Mouse (Mus musculus) cerebellum, adult 11 months (tissue): ENCODE data around the gene Fgd6.

Source experiments
- DNase-seq: peaks from one replicate; pipeline ENCODE4 v3.0.0; 2022

The Fgd6 gene

DNA sequence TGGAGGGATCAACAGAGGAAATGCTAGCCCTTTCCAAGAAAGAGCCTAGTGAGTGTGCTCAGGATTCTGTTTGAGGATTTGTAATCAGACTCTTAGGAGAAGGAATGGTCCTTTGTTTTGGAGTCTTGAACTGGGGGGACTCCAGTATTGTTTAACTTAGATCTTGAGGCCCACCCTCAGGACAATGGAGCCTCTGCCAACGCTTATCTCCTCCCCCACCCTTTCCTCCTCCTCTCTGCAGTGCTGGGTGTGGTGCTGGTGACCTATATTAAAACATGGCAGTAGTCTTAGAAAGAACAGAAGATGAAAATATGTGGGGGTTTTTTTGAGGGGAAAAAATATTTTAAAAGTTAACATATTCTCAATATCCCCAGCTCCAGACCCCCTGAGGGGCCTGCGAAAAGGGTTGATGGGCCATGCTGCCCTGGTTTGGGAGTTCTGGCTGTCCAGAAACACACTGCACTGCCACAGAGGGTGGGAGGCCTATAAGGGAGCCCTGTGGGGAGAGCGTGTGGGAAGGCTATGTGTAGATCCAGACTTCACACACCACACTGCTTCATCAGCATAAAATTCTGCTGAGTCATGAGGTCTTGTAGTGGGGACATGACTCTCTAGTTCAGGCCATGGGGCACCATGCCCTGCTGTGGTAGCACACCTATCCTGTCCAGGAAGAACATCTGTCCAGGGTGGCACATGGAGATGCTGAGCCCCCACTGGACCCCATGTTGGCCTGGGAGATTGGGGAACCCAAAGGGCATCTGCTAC, 61.5 kb downstream of the Fgd6 start:
- DNase-seq: no peak

DNA sequence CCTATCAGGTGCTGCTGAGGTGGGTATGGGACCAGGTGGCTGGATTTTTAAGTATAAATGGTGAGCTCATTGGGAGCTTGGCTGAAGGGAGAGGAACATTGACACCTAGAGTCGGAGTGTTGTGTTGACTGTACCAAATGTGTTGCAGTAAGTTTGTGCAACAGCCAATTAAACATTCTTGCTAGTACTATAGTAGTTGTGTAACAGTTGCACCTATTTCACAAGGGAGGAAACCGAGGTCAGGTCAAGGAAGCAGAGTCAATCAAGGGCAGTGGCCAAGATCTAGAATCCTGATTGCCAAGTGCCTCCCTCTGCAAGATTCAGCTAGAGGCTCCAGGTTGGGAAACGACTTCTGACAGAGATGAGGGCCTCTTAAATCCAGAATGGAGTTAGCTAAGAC, 62.3 kb downstream of the Fgd6 start:
- no peak for DNase-seq

GRCm38 (mm10) chr10:94105498-94105897, 69.7 kb downstream of the Fgd6 start:
- no peak for DNase-seq

- no peak for DNase-seq
Observed at GRCm38 (mm10) chr10:94107168-94107567, 71.4 kb downstream of the Fgd6 start.

DNA sequence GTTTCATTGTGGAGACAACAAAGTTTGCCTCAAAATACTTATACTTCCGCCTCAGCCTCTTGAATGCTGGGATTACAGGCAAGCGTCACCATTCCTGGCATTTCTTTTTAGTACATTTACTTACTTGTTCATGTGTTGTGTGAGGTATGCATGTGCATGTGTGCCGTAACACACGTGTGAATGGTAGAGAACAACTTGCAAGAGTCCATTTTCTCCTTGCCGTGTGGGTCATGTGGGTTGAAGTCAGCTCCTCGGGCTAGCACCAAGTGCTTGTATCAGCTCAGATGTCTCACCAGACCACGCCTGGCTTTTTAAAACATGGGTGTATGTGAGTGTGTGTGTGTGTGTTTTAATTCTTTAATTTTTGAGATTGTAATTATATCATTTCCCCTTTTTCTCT, 71.8 kb downstream of the Fgd6 start:
- no peak for DNase-seq

DNA sequence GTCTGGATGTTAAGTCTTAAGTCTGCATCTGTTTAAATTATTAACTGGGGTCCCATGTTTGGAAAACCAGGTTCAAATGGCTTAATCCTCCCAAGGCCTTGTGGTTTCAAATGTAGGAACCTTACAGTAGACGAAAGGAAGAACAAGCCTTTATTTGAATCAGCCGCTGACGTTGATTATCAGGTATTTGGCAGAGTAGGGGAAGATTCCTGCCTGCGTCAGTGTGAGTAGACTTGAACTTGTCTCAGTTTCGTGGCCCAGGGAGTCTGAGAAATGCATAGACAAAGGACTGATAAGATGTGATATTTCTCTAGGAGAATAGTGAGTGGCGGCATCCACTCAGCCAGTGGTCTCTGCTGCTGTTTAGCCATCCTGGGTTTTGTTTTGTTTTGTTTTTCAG, 73.0 kb downstream of the Fgd6 start:
- no peak for DNase-seq

DNA sequence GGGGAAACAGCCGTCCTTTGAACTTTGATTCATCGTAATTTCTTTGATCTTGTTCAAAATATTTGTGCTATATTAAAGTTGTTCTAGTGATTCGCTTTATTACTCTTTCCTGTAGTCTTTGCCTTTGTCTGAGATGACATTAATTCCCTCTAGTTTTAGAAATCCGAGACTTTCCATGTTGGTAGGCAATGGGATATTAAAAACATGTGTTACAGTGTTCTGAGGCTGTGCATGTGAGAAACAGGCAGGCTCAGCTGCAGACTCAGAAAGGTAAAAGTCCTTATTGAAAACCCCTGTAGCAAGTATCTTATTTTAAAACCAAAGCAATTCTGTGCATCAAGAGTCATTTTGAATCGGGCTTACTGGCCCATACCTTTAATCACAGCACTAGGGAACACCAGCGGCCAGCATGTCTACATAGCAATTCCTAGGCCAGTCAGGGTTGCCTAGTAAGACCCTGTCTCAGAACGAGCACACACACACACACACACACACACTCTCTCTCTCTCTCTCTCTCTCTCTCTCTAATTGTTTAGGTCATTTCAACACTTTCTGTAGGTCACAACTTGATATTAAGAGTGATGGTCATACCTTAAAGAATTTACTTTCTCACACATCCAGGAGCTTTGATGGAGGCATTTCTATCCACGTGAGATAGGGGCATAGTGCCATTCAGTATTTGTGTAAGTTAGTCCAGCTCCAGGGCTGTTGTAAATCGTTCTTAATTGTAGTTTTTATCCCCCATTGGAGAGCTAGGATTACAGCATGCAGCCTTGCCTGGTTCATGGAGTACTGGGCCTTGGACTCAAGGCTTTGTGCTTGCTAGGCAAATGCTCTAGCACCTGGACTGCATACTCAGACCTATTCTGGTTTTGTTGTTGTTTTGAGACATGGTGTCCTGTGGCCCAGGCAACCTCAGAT, 75.3 kb downstream of the Fgd6 start:
- DNase-seq: no peak

- DNase-seq: no peak
Observed at GRCm38 (mm10) chr10:94112207-94112606, 76.4 kb downstream of the Fgd6 start.

GRCm38 (mm10) chr10:94115893-94116599, 80.2 kb downstream of the Fgd6 start:
- peak; percentile 75 for DNase-seq

- DNase-seq: no peak
Observed at GRCm38 (mm10) chr10:94116781-94117340, 81.1 kb downstream of the Fgd6 start.

- no peak for DNase-seq
Observed at GRCm38 (mm10) chr10:94117916-94118315, 82.1 kb downstream of the Fgd6 start.

- DNase-seq: no peak
Observed at GRCm38 (mm10) chr10:94118993-94119392, 83.2 kb downstream of the Fgd6 start.

DNA sequence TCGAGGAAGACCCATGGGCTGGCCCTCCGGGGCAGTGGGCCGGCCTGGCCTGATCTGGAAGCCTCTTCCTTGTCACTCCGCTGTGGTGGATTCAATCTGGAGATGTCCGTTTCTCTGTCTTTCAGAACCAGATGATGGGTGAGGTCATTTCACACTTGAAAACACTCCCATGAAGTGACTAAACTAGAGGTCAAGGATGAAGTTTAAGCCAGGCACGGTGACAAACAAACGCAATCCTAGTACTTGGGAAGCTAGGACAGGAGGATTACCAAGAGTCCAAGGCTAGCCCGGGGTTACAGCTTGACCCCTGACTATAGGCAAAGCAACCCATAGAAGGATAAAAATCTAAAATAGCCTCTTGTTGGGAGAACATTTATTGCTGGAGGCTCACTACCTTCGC, 84.9 kb downstream of the Fgd6 start:
- no peak for DNase-seq

DNA sequence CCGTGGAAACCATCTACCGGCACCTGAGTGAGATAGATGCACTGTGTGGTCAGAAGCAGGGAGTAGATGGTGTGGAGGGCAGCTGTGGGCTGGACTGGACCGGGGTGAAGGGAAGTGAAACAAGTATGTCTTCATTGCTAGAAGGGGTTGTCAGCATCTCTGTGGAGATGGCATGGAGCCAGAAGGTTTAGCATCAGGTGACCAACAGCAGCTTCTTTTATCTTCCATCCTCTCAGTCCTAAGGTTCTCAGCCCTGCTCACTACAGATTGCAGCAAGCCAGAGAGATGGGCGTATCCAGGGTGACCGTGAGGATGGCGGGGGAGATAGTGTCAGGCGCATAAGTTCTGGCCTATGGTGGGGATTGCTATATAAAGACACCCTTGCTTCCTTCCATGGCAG, 86.8 kb downstream of the Fgd6 start:
- no peak for DNase-seq

GRCm38 (mm10) chr10:94123581-94123980, 87.8 kb downstream of the Fgd6 start:
- no peak for DNase-seq

GRCm38 (mm10) chr10:94124376-94124775, 88.6 kb downstream of the Fgd6 start:
- no peak for DNase-seq

DNA sequence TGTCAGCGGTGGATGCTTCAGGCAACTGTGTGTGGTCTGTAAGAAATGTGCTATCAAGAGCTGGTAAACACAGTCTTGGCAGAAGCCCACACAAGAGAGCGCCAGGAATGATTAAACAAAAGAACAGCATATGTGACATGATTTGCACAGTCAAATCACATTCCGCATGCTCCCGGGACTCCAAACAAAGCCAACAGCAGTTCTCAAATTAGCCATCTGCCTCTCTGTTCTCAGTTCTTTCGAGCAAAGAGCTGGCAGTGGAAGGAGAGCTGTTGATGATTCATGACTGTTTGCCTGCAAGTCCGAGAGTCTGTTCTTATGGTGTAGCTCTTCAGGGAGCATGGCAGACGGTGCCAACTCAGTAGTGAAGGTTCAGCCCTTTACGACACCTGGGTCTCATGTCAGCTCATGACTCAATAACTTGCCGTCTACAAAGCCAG, 93.9 kb downstream of the Fgd6 start:
- DNase-seq: peak; percentile 85

GRCm38 (mm10) chr10:94133081-94133480, 97.3 kb downstream of the Fgd6 start:
- DNase-seq: peak; percentile 43

- no peak for DNase-seq
Observed at GRCm38 (mm10) chr10:94133674-94134073, 97.9 kb downstream of the Fgd6 start.

GRCm38 (mm10) chr10:94134535-94135390, 99.0 kb downstream of the Fgd6 start:
- DNase-seq: no peak

DNA sequence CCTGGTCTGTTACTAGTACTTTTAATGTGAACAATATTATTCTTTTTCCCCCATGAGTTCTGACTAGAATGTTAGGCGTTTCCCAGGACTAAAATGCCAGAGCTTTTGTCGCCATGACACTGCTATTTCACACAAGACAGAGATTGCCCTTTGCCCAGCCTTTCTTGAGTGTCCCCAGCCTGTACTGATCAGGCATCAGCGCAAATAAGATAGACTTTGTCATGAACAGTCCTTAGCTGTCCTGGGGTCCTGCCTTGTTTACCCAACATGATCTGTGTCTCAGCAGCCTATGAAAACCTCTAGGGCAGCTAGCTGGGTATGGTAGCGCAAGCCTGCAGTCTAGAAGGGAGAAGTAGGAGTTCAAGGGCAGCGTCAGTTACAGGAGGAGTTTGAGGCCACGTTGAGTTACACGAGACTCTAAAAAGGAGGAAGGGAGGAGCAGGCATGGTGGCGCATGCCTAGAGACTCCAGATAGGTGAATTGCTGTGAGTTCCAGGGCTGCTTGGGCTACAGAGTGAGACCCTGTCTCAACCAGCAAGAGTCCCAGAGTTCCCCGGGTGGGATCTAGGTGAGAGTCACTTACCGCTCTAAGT, 103.2 kb downstream of the Fgd6 start:
- DNase-seq: no peak
